Mouse (Mus musculus): ENCODE results near the gene Kif14.
"Not testable (repeated sequence)": the region's sequence is repeated elsewhere in the genome, so short reads cannot be mapped to it uniquely, and the experiment has no call there.

Kif14 gene

DNA sequence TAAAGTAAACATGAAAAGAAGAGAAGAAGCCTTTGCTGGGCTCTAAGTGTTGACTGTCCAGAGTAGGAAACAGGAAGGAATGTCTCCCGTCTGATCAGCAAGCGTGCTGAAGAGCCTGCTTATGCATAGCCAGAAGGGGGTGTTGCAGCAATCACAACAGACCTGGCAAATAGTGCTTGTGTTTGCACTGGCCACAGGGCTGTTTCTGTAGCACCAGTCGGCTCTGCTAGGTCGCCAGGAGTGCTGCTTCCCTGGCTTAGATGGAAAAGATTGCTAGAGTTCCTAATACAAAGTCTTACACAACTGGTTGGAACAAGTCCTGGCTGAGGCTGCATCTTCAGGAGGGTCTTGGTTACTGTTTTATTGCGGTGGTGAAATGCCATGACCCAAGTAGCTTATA lies 25.5 kb downstream of the Kif14 start:
- DNase-seq (ENCODE audit: low spot score): no peak

DNA sequence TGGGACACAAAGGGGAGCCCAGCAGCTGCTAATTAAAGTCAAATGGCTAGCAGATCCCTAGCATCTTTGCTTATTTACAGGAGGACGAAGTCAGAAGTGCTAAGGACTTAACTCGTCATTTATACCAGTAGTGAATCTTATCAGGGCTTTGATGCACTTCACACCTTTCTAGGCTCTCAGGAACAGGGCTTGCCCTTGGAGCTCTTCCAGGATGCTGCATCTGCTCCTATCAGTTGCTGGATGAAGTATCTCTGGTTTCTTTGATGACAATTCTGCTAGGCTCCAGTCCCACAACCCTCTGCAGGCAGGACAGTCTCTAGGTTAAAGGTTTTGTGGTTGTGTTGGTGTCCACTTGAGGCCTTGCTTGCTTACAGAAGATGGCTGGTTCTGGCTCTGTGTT lies 26.1 kb downstream of the Kif14 start:
- no peak for DNase-seq (ENCODE audit: low spot score)

- DNase-seq (ENCODE audit: low spot score): no peak
Measured at GRCm38 (mm10) chr1:136499317-136499716, 33.2 kb downstream of the Kif14 start.

DNA sequence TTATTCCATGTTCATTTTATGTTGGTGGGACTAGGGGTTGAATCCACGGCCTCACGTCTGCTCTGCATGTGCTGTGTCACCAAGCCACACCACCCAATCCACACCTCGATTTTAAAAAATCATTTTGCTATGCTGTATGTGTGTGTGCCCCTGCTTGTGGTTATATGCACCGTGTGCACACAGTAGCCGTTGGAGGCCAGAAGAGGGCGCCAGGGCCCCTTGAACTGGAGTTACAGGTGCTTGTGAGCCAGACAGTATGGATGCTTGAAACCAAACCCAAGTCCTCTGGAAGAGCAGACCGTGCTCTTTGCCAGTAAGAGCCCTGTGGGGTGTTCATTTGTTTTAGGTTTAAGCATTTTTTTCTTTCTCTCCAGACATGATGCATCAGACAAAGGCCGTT lies 36.8 kb downstream of the Kif14 start:
- DNase-seq (ENCODE audit: low spot score): no peak

GRCm38 (mm10) chr1:136506255-136506654 lies 40.1 kb downstream of the Kif14 start:
- DNase-seq (ENCODE audit: low spot score): not testable (repeated sequence)

DNA sequence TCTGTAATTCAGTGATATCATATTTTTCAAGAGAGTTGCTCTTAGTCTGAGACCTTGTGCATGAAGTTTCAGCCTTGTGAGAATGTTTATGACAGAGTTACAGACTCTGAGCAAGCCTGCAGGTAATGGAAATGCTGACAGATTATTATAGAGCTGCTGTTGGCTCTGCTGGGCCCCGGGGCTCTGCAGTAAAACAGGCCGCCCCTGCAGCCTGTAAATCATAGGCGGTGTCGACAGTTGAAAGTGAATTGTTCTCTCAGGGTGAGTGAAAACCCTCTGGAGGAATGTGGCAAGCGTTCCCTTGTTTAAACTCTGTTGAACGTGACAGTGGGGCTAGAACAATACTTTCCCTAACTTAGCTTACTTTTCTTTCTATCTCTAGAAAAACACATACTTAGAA lies 46.2 kb downstream of the Kif14 start:
- DNase-seq (ENCODE audit: low spot score): no peak

DNA sequence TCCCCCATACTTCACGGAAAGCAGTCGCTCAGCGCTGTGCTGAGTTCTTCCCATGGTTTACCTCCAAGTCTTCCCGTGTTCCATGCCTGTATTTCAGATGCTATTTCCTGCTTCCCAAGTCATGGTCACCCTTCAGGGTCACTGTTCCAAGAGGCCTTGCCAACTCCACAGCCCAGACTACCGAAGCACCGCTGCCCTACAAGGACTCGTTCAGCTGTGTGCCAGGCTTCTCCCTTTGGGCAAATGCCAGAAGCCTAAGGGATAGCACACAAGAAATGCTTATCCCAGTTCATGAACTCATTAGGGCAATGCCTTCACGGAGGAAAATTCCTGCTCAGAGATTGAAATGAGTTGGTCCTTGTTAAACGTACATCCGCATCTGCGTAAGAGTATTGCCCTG lies 47.0 kb downstream of the Kif14 start:
- no peak for DNase-seq (ENCODE audit: low spot score)

- no peak for DNase-seq (ENCODE audit: low spot score)
Measured at GRCm38 (mm10) chr1:136518699-136519356, 52.7 kb downstream of the Kif14 start.

GRCm38 (mm10) chr1:136521363-136521937 lies 55.3 kb downstream of the Kif14 start:
- no peak for DNase-seq (ENCODE audit: low spot score)

- DNase-seq (ENCODE audit: low spot score): no peak
Measured at GRCm38 (mm10) chr1:136524917-136525316, 58.8 kb downstream of the Kif14 start.

- DNase-seq (ENCODE audit: low spot score): no peak
Measured at GRCm38 (mm10) chr1:136525818-136526217, 59.7 kb downstream of the Kif14 start.

DNA sequence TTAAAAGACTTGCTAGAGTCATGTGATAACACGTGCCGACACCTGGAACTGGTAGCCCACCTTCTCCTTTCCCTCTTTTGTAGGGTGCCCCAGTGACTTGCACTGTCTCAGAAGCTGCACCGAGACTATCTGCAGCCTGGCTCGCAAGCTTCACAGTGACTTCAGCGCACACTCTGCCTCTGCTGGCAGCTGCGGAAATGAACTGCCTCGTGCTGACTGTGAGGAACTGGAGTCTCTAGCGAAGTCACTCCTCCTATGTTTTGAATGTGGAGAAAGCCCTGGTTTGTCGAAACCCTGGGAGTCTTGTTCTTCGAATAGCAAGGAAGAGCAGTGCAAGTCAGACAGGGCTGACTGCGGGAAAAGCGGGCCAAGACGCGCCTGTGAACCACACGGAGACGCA lies 61.0 kb downstream of the Kif14 start:
- no peak for DNase-seq (ENCODE audit: low spot score)

DNA sequence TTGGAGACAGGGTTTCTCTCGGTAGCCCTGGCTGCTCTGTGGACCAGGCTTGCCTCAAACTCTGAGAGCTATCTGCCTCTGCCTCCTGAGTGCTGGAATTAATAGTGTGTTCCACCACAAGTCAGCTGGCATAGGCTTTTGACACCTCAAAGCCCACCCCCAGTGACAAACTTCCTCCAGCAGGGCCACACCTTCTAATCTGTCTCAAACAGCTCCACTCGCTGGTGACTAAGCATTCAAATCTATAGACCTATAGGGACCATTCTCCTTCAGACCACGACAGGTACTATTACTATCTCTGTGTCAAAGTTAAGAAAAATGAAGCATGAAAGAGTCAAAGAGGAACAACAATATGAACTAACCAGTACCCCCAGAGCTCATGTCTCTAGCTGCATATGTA lies 66.4 kb downstream of the Kif14 start:
- DNase-seq (ENCODE audit: low spot score): no peak

- no peak for DNase-seq (ENCODE audit: low spot score)
Measured at GRCm38 (mm10) chr1:136536947-136537346, 70.8 kb downstream of the Kif14 start.

DNA sequence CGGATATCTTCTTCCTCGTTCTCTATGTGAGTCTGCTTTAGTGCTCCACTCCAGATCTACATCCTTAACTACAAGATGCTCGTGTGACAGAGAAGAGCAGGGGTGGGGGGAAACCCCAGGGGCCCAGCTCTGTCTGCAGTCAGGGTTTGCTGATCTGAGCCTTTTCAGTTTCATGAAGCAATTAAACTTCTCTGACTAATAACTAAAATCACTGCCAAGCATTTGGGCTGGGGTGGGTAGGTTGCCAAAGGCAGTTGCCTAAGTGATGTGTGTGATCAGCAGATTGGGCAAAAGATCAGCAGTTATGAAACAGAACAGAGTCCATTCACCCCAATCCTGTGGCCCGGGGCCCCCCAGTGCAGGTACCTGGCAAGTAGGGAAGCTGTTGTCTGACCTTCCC lies 72.1 kb downstream of the Kif14 start:
- DNase-seq (ENCODE audit: low spot score): no peak

DNA sequence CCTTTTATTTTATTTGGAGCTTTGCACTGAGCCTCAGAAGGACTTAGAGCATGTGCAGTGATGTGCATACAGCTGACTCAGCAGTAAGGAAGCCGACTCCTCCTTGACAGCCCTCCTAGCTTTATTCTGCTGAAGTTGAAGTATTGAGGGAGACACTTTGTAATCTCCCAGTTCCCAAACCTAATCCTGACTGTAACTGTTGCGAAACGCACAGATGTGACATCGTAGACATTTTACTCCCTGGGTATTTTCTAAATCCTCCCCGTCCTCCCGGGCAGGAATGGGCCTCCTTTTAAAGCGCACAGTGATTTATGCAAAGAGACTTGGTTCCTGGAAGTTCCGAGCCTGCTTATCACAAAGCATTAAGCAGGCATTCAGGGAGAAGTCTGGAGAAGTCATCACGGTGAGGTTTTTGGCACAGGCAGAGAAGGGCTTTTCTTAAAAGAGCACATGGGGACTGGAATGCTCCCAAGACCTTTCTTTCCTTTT lies 74.3 kb downstream of the Kif14 start:
- DNase-seq (ENCODE audit: low spot score): no peak

DNA sequence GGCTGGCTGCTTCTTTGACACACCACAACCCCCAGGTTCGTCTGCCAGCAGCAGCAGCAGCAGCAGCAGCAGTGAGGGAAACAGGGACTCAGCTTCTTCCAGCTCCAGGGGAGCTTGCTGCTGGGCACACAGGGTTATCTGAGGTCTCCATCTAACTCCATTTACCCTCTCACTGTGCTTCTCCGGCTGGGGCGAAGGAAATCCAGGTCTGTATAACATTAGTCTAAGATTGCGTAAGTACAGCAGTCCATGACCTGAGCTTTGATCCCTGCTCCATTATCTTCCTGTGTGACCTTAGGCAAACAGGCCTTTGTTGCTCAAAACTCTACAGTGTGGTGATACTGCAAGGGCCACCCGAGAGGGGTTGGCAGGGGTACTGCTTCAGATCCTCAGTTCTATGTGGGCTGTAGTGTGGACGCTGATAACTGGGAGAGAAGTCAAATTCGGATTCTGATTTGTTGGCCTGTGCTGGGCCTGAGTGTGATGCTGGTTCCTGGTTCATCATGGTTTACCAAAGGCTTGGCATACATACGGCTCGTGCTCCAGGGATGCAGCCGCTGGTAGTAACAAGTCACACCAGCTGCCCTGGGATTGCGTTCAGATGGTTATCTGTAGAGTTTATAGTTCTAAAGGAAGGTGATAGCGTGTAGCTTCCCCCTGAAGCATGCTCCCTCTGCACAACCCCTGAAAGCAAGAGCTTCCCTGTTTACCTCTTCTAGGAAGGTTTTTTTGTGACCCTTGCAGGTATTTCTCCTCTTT lies 75.7 kb downstream of the Kif14 start:
- no peak for DNase-seq (ENCODE audit: low spot score)

- DNase-seq (ENCODE audit: low spot score): no peak
Measured at GRCm38 (mm10) chr1:136543920-136544319, 77.8 kb downstream of the Kif14 start.

GRCm38 (mm10) chr1:136547068-136547467 lies 80.9 kb downstream of the Kif14 start:
- DNase-seq (ENCODE audit: low spot score): no peak

DNA sequence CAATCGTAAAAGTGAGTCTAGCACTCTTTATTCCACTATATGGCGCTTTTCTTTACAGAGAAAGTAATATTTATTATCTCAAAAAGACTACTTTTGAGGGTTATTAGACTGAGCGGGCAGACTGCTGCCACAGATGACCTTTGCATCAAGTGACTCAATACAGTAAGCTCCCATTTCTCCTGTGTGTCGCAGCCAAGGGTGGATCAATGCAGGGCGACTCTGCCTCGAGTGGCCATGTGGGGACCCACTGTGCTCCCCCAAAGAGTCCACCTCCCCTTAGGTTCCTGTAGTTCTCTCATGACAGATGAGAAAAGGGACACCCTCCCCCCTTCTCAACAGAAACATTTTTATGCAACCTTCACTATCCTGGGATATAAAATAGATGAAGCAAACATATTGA lies 84.1 kb downstream of the Kif14 start:
- DNase-seq (ENCODE audit: low spot score): no peak

- DNase-seq (ENCODE audit: low spot score): peak; percentile 61
Measured at GRCm38 (mm10) chr1:136550851-136551540, 84.9 kb downstream of the Kif14 start.

GRCm38 (mm10) chr1:136554686-136555085 lies 88.5 kb downstream of the Kif14 start:
- DNase-seq (ENCODE audit: low spot score): no peak

DNA sequence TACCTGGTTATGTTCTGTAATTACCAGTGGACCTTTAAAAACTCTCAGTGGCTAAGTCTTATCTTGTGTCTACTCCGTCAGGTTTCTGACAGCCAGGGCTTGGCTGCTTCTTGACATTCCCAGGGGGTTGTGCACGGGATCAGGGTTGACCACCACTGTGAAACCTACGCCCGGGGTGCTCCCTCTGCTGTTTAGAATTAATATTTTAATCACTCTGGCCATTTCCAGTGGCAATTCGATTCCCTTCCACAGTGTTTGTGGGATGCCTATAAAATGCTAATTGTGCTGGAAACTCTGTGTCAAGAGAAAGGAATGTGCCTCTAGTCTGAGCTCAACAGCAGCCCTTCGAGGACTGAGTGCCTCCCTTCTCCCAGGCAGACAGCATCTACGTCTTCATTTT lies 89.7 kb downstream of the Kif14 start:
- no peak for DNase-seq (ENCODE audit: low spot score)
